Comparison of ENCODE assay signal across 18 mouse cellular contexts in genomic region chr17:90127561-90127960, GRCm38 (mm10).
DNase-seq lines count a peak whose midpoint lies in the region; ATAC-seq and TF ChIP-seq lines count a peak whose summit lies in the region.
"Had no signal": no experiment of that assay in that cellular context is flagged by ENCODE, and none has a peak within 500 bp of the region (broad histone marks: within the 10 kb centered on the region; RNA-seq: fewer than 3 reads in every experiment).

No protein-coding gene starts in this region.

- no peak for ATAC-seq in embryonic facial prominence, embryonic 14.5 days (ENCODE audit: low read depth)
- ATAC-seq in lung, postnatal 0 days: no peak
- ATAC-seq in kidney, embryonic 14.5 days (ENCODE audit: low FRiP score, low TSS enrichment): no peak
- ATAC-seq: activated CD4-positive, CD25-positive, alpha-beta regulatory T cell, adult 4 months; forebrain, postnatal 0 days; intestine, embryonic 16.5 days; Patski had no signal

- H3K27ac ChIP-seq in embryonic facial prominence, embryonic 14.5 days (replicated peaks; ENCODE audit: low read depth, low read length): no peak overlapping the region
- H3K27ac ChIP-seq in embryonic facial prominence, embryonic 10.5 days (replicated peaks): no peak overlapping the region
- H3K27ac ChIP-seq in lung, postnatal 0 days (ENCODE audit: low read length): no peak overlapping the region
- no peak overlapping the region for H3K27ac ChIP-seq in kidney, embryonic 14.5 days (ENCODE audit: low read depth, low read length)
- H3K27ac ChIP-seq: forebrain, embryonic 12.5 days; hindbrain, embryonic 10.5 days; hindbrain, embryonic 14.5 days had no signal

- H3K9ac ChIP-seq in embryonic facial prominence, embryonic 14.5 days (ENCODE audit: low read depth, low read length): no peak overlapping the region
- no peak overlapping the region for H3K9ac ChIP-seq in lung, postnatal 0 days (replicated peaks; ENCODE audit: low read depth)
- no peak overlapping the region for H3K9ac ChIP-seq in kidney, embryonic 14.5 days (ENCODE audit: low read depth, low read length)
- H3K9ac ChIP-seq: forebrain, embryonic 12.5 days; forebrain, postnatal 0 days; heart, embryonic 12.5 days; hindbrain, embryonic 14.5 days had no signal

- no peak overlapping the region for H3K4me3 ChIP-seq in embryonic facial prominence, embryonic 14.5 days (ENCODE audit: low read depth, low read length)
- H3K4me3 ChIP-seq in embryonic facial prominence, embryonic 10.5 days: no peak overlapping the region
- H3K4me3 ChIP-seq in lung, postnatal 0 days (ENCODE audit: low read depth, low read length): no peak overlapping the region
- no peak overlapping the region for H3K4me3 ChIP-seq in kidney, embryonic 14.5 days (ENCODE audit: low read length)
- H3K4me3 ChIP-seq: forebrain, embryonic 12.5 days; heart, embryonic 12.5 days; hindbrain, embryonic 10.5 days had no signal

- TF ChIP-seq CTCF in lung, postnatal 0 days (IDR thresholded peaks at IDR 0.05): no peak

- TF ChIP-seq EP300 in lung, postnatal 0 days (IDR thresholded peaks at IDR 0.05): no peak

- H3K4me1 ChIP-seq in embryonic facial prominence, embryonic 14.5 days (ENCODE audit: control insufficient read depth, insufficient read depth, low read length): no peaks in the 10 kb centered on the region
- H3K4me1 ChIP-seq in embryonic facial prominence, embryonic 10.5 days: no peaks in the 10 kb centered on the region
- no peaks in the 10 kb centered on the region for H3K4me1 ChIP-seq in lung, postnatal 0 days (ENCODE audit: insufficient read depth, low read depth, low read length)
- no peaks in the 10 kb centered on the region for H3K4me1 ChIP-seq in kidney, embryonic 14.5 days (ENCODE audit: control insufficient read depth, insufficient read depth, low read length)
- H3K4me1 ChIP-seq: forebrain, embryonic 12.5 days; heart, embryonic 12.5 days; hindbrain, embryonic 10.5 days had no signal

- peak; percentile 48 for DNase-seq in embryonic facial prominence, embryonic 14.5 days (ENCODE audit: low spot score)
- DNase-seq in embryonic facial prominence, embryonic 10.5 days (ENCODE audit: low spot score): no peak
- peak; percentile 9 for DNase-seq in lung, postnatal 0 days (ENCODE audit: low spot score)
- DNase-seq in lung, postnatal 10 days: no peak
- peak; percentile 41 for DNase-seq in Muller cell, postnatal 12 days (ENCODE audit: inconsistent ontology term)
- DNase-seq in adrenal gland, postnatal 36 days: peak; percentile 18 to 31
- DNase-seq in kidney, adult 9 months: no peak
- DNase-seq: cerebellum, adult 2 months; forebrain, postnatal 0 days; gastrocnemius, postnatal 25 days had no signal

- no peaks in the 10 kb centered on the region for H3K9me3 ChIP-seq in embryonic facial prominence, embryonic 14.5 days (ENCODE audit: control insufficient read depth, low read length)
- no peaks in the 10 kb centered on the region for H3K9me3 ChIP-seq in embryonic facial prominence, embryonic 10.5 days
- no peaks in the 10 kb centered on the region for H3K9me3 ChIP-seq in lung, postnatal 0 days (ENCODE audit: low read length)
- no peaks in the 10 kb centered on the region for H3K9me3 ChIP-seq in kidney, embryonic 14.5 days (ENCODE audit: control insufficient read depth, low read length)
- H3K9me3 ChIP-seq: forebrain, embryonic 12.5 days; heart, embryonic 12.5 days; hindbrain, embryonic 10.5 days had no signal

- 62% methylated on average over 1 of the region's 1 CpGs for WGBS in embryonic facial prominence, embryonic 14.5 days
- WGBS in embryonic facial prominence, embryonic 10.5 days: 87% methylated on average over 1 of the region's 1 CpGs
- WGBS in lung, postnatal 0 days: 40% methylated on average over 1 of the region's 1 CpGs
- WGBS in kidney, embryonic 14.5 days: 84% methylated on average over 1 of the region's 1 CpGs

- no peaks in the 10 kb centered on the region for H3K36me3 ChIP-seq in embryonic facial prominence, embryonic 14.5 days (ENCODE audit: control insufficient read depth, insufficient read depth, low read length)
- H3K36me3 ChIP-seq in embryonic facial prominence, embryonic 10.5 days (replicated peaks): no peaks in the 10 kb centered on the region
- no peaks in the 10 kb centered on the region for H3K36me3 ChIP-seq in lung, postnatal 0 days (ENCODE audit: insufficient read depth, low read length)
- no peaks in the 10 kb centered on the region for H3K36me3 ChIP-seq in kidney, embryonic 14.5 days (ENCODE audit: control insufficient read depth, insufficient read depth, low read length)
- H3K36me3 ChIP-seq: forebrain, embryonic 12.5 days; heart, embryonic 12.5 days; hindbrain, embryonic 10.5 days had no signal

- no peak overlapping the region for H3K4me2 ChIP-seq in embryonic facial prominence, embryonic 14.5 days (ENCODE audit: low read depth, low read length)
- H3K4me2 ChIP-seq in lung, postnatal 0 days (replicated peaks; ENCODE audit: low read depth, low read length): no peak overlapping the region
- no peak overlapping the region for H3K4me2 ChIP-seq in kidney, embryonic 14.5 days (replicated peaks; ENCODE audit: low read depth, low read length)
- H3K4me2 ChIP-seq: forebrain, embryonic 12.5 days; heart, embryonic 12.5 days; hindbrain, embryonic 14.5 days had no signal

- H3K27me3 ChIP-seq in embryonic facial prominence, embryonic 14.5 days (replicated peaks; ENCODE audit: control insufficient read depth, insufficient read depth, low read length): no peaks in the 10 kb centered on the region
- no peaks in the 10 kb centered on the region for H3K27me3 ChIP-seq in embryonic facial prominence, embryonic 10.5 days (replicated peaks; ENCODE audit: low read depth, poor library complexity, severe bottlenecking)
- no peaks in the 10 kb centered on the region for H3K27me3 ChIP-seq in lung, postnatal 0 days (replicated peaks; ENCODE audit: insufficient read depth, low read length)
- no peaks in the 10 kb centered on the region for H3K27me3 ChIP-seq in kidney, embryonic 14.5 days (ENCODE audit: control insufficient read depth, insufficient read depth, low read length)
- H3K27me3 ChIP-seq: forebrain, embryonic 12.5 days; heart, embryonic 12.5 days had no signal

Comparison
In these comparisons a context has a peak if more than half of its experiments do, and no peak if none do; other contexts are left out.
1. DNase-seq: peak in embryonic facial prominence, embryonic 14.5 days (single experiment), lung, postnatal 0 days (single experiment), Muller cell, postnatal 12 days (single experiment) and adrenal gland, postnatal 36 days (2 of 2); none in embryonic facial prominence, embryonic 10.5 days (single experiment), lung, postnatal 10 days (single experiment) and kidney, adult 9 months (single experiment).